Mouse (Mus musculus): ENCODE data around the gene Casc1. TPM values are rescaled to one million over a fixed set of nuclear protein-coding genes. Genes with fewer than 3 reads are reported as not detected.

Casc1 gene
- polyA plus RNA-seq, 1 experiment from 2014 or later = 3.0 TPM

- ChIA-PET CTCF (interaction anchor here (1.4 to 1.8 kb wide), 2 partner anchors 11 to 137 kb away, joined by 4 to 5 read pairs; no protein-coding TSS in a partner anchor), POLR2A (no interaction called here)
- no peak for TF ChIP-seq CTCF (IDR thresholded peaks at IDR 0.05)
- ATAC-seq (no peak), DNase-seq (ENCODE audit: low read depth, low spot score) (no peak)
- H3K27me3 ChIP-seq = no peaks in the 10 kb centered on the region
- in situ Hi-C loops (cut with MboI; ENCODE audit: low pct_unique_long_range_greater_than_20kb) = no loop called here
Measured at GRCm38 (mm10) chr6:145205142-145205541, 5.7 kb downstream of the Casc1 start.

GRCm38 (mm10) chr6:145204440-145204839, 6.4 kb downstream of the Casc1 start:
- CTCF ChIA-PET = no interaction called here
- no peak for ATAC-seq
- no peak for DNase-seq (ENCODE audit: low read depth, low spot score)
- TF ChIP-seq CTCF (IDR thresholded peaks at IDR 0.05) = no peak
- in situ Hi-C loops (cut with MboI; ENCODE audit: low pct_unique_long_range_greater_than_20kb) = no loop called here
- POLR2A ChIA-PET = no interaction called here
- H3K27me3 ChIP-seq = no peaks in the 10 kb centered on the region

DNA sequence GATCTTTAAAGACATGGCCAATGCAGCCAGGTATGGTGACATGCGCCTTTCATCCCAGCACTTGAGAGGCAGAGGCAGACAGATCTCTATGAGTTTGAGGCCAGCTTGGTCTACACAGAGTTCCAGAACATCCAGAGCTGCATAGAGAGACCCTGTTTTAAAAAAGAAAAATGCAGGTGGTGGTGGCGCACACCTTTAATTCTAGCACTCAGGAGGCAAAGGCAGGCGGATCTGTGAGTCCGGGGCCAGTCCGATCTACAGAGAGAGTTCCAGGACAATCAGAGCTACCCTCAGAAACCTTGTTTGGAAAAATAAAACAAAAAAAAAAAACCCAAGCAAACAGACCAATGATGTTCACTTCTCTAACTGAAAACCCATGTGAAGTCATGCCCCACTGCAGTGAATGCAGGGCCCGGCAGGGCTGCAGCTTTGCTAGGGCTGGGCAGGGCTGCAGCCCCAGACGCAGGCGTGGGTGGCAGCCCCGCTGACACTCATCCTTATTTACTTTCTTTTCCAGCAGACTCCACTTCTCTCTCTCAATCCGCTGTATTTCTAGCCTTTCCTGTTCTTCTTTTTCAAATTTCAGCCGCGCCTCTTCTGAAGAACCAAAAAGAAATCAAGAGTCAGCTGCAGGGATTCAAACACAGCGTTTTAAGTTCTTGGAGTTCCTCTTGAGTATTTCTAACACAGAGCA, 8.2 kb downstream of the Casc1 start:
- H3K27me3 ChIP-seq = no peaks in the 10 kb centered on the region
- no peak for TF ChIP-seq CTCF (IDR thresholded peaks at IDR 0.05)
- in situ Hi-C loops (cut with MboI; ENCODE audit: low pct_unique_long_range_greater_than_20kb) = no loop called here
- POLR2A ChIA-PET = no interaction called here
- ATAC-seq (no peak), DNase-seq (ENCODE audit: low read depth, low spot score) (no peak)
- CTCF ChIA-PET = no interaction called here

GRCm38 (mm10) chr6:145197949-145198686, 12.7 kb downstream of the Casc1 start:
- H3K27me3 ChIP-seq = no peaks in the 10 kb centered on the region
- CTCF ChIA-PET = no interaction called here
- DNase-seq (ENCODE audit: low read depth, low spot score) (no peak), ATAC-seq (no peak)
- no peak for TF ChIP-seq CTCF (IDR thresholded peaks at IDR 0.05)
- POLR2A ChIA-PET = no interaction called here
- in situ Hi-C loops (cut with MboI; ENCODE audit: low pct_unique_long_range_greater_than_20kb) = no loop called here

DNA sequence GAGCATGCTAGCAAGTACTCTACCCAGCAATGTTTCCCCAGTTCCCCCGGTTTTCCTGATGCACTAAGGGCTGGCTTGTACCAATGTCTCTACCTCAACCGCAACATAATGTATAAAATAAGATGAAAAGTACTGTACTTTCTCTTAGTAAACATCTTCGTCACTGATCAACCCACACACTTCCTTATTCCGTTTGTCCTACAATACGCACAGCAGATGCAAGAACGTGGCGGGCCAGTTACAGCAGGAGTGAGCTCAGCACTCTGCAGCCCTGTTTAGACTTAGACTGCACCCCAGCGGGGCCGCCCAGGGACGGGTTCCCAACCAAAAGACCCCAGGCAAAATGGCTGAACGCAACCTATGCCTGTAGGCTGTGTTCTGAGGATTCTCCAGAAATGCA, 17.4 kb downstream of the Casc1 start:
- TF ChIP-seq CTCF (IDR thresholded peaks at IDR 0.05) = no peak

DNA sequence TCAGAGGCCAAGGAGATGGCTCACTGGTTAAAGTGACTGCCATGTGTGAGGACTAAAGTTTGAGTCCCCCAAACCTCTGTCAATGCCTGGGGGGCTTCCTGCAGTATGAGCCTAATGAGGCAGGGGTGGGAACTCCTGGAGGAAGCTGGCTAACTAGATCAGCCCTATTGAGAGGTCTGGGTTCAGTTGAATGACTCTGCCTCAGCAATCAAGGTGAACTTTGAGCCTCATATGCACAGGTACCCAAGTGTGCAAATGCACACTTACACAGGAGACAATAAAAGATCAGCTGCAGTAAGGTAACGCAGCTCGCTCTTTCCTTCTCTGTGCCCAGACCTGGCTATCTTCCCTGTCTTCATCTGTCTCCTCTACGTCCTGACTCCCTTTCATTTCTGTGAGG, 17.8 kb downstream of the Casc1 start:
- CTCF ChIA-PET = interaction anchor here (1.3 to 1.4 kb wide), 3 partner anchors 14 to 148 kb away, joined by 3 to 6 read pairs (median 4); no protein-coding TSS in a partner anchor
- DNase-seq (ENCODE audit: low read depth, low spot score) (no peak), ATAC-seq (no peak)
- POLR2A ChIA-PET = interaction anchor here (0.7 to 1.1 kb wide), 2 partner anchors 14 to 149 kb away, joined by 3 to 4 read pairs; no protein-coding TSS in a partner anchor
- TF ChIP-seq CTCF (IDR thresholded peaks at IDR 0.05) = no peak
- in situ Hi-C loops (cut with MboI; ENCODE audit: low pct_unique_long_range_greater_than_20kb) = no loop called here
- H3K27me3 ChIP-seq = no peaks in the 10 kb centered on the region

More for the DNA sequence above, 17.4 kb downstream of the Casc1 start:
- in situ Hi-C loops (cut with MboI; ENCODE audit: low pct_unique_long_range_greater_than_20kb) = no loop called here
- CTCF ChIA-PET = interaction anchor here (1.0 to 1.4 kb wide), 3 partner anchors 15 to 170 kb away, joined by 3 to 6 read pairs (median 4); no protein-coding TSS in a partner anchor
- H3K27me3 ChIP-seq = no peaks in the 10 kb centered on the region
- ATAC-seq (no peak), DNase-seq (ENCODE audit: low read depth, low spot score) (no peak)
- POLR2A ChIA-PET = interaction anchor here (1.1 kb wide), 1 partner anchor 149 kb away, joined by 4 read pairs; no protein-coding TSS in a partner anchor

GRCm38 (mm10) chr6:145187093-145188088, 23.4 kb downstream of the Casc1 start:
- peak; percentile 51 for TF ChIP-seq CTCF (IDR thresholded peaks at IDR 0.05)
- H3K27me3 ChIP-seq = no peaks in the 10 kb centered on the region
- CTCF ChIA-PET = interaction anchor here (0.7 to 1.6 kb wide), 12 partner anchors 11 to 1813 kb away, joined by 3 to 8 read pairs (median 4); partner anchors contain the start of genes Casc1 and Etfrf1
- in situ Hi-C loops (cut with MboI; ENCODE audit: low pct_unique_long_range_greater_than_20kb) = loop anchor here (5.0 kb wide), 2 partner anchors 155 to 175 kb away; no protein-coding TSS in a partner anchor
- no peak for DNase-seq (ENCODE audit: low read depth, low spot score)
- POLR2A ChIA-PET = no interaction called here
- ATAC-seq = peak; percentile 25

- TF ChIP-seq CTCF (IDR thresholded peaks at IDR 0.05) = no peak
- CTCF ChIA-PET = no interaction called here
- no peak for ATAC-seq
- in situ Hi-C loops (cut with MboI; ENCODE audit: low pct_unique_long_range_greater_than_20kb) = loop anchor here (5.0 kb wide), 2 partner anchors 156 to 174 kb away; no protein-coding TSS in a partner anchor
- POLR2A ChIA-PET = no interaction called here
- no peak for DNase-seq (ENCODE audit: low read depth, low spot score)
- H3K27me3 ChIP-seq = no peaks in the 10 kb centered on the region
Measured at GRCm38 (mm10) chr6:145186096-145186495, 24.7 kb downstream of the Casc1 start.

GRCm38 (mm10) chr6:145182044-145182443, 28.8 kb downstream of the Casc1 start:
- no peak for ATAC-seq
- no peaks in the 10 kb centered on the region for H3K27me3 ChIP-seq
- DNase-seq (ENCODE audit: low read depth, low spot score) = no peak
- no peak for TF ChIP-seq CTCF (IDR thresholded peaks at IDR 0.05)
- ChIA-PET CTCF (interaction anchor here (1.5 kb wide), 1 partner anchor 159 kb away, joined by 4 read pairs; no protein-coding TSS in a partner anchor), POLR2A (interaction anchor here (0.6 kb wide), 1 partner anchor 19 kb away, joined by 5 read pairs; no protein-coding TSS in a partner anchor)
- in situ Hi-C loops (cut with MboI; ENCODE audit: low pct_unique_long_range_greater_than_20kb) = loop anchor here (5.0 kb wide), 1 partner anchor 105 kb away; the partner anchor contains the start of gene Bcat1

DNA sequence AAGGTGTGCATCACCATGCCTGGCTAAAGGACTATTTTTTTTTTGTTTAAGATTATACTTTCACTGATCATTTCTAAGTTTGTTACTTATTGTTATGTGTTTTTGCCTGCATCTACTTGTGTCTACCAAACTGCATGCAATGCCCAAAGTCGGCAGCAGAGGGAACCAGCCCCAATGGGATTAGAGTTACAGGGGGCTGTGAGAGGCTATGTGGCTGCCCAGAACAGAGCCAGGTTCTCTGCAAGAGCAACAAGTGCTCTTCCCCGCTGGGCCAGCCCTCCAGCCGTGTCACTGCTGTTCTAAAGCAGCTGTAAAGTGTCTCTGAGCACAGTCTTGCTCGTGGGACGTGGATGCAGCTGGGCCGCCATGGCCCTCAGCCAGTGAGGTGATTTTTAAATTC, 31.1 kb downstream of the Casc1 start:
- no peak for DNase-seq (ENCODE audit: low read depth, low spot score)
- no peaks in the 10 kb centered on the region for H3K27me3 ChIP-seq
- TF ChIP-seq CTCF (IDR thresholded peaks at IDR 0.05) = no peak
- peak; percentile 65 for ATAC-seq
- in situ Hi-C loops (cut with MboI; ENCODE audit: low pct_unique_long_range_greater_than_20kb) = loop anchor here (5.0 kb wide), 1 partner anchor 102 kb away; the partner anchor contains the start of gene Bcat1
- POLR2A ChIA-PET = no interaction called here
- CTCF ChIA-PET = no interaction called here

Measured in Patski (cell line).